Mouse (Mus musculus) embryonic fibroblast, embryonic 13.5 days (primary cell): ENCODE measurements around the gene Ntm.

Experiments used
- CTCF ChIP-seq: IDR thresholded peaks from 2 replicates; pipeline ENCODE4 v1.5.1; 2011; ENCODE audit warnings: mild to moderate bottlenecking, control low read depth, low read length, moderate library complexity, borderline replicate concordance; ENCODE audit not compliant: insufficient read depth
- POLR2A ChIP-seq: IDR thresholded peaks from 2 replicates; pipeline ENCODE4 v1.6.1; 2011; ENCODE audit warnings: low read depth, mild to moderate bottlenecking, control low read depth, low read length, moderate library complexity

DNA sequence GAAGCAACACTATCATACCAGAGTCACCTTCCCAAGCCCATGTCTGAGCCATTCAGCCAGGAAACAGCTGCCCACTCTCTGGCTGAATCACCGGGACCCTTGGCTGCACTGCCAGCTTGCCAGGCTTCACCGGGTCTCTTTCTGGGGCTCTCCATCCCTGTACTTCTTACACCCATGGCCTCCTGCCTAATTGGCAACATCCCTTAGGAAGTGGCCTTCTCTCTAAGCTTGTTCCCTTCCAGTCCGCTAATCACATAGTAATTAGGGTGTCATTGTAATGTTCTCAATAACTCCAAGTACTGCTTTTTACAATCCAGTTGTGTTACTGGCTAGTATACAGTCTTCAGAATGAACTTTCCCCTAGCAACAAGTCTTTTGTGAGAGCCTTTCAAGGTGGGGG, 13.9 kb downstream of the Ntm start:
- TF ChIP-seq CTCF (no peak), POLR2A (no peak)
